Mouse (Mus musculus): Measurements from ENCODE around the gene Obox1. TPM values are rescaled to one million over a fixed set of nuclear protein-coding genes. Genes with fewer than 3 reads are reported as not detected.
"Not testable (repeated sequence)": the region's sequence is repeated elsewhere in the genome, so short reads cannot be mapped to it uniquely, and the experiment has no call there.

Gene Obox1
- total RNA-seq (2021) = not detected

DNA sequence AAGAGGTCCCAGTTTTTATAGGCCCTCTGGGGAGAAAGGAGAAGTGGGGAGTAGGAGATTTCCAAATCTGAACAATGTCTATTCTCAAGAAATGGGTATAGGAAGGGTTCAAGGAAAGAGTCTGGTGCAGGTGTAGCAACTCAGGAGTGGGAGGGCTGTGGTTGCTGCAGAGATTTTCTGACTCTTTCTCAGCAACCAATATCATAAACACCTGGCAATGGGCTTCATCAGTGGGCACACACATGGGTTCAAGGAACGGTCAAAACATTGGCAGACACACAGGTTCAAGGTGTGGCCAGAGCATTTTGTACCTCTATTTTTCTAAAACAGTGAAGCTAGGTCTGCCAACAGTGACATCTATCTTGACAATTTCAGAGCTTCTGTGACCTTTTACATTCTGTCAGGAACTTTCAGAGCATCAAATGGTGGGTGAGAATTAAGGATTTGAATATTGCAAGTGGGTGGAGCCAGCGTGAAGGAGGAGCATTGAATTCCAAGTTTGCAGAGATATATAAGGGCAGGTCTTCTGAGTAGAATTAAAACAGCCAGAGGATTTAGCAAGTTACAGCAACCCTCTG lies at the start of gene Obox1, which contains the start of gene Obox2:
Obox1 (plus strand) TSS at position 528 of the 578 bp plus-strand sequence.
Obox2 (plus strand) TSS at position 301 of the 578 bp plus-strand sequence.
- DNase-seq; intact Hi-C loops (cut with DNase I): not testable (repeated sequence)

DNA sequence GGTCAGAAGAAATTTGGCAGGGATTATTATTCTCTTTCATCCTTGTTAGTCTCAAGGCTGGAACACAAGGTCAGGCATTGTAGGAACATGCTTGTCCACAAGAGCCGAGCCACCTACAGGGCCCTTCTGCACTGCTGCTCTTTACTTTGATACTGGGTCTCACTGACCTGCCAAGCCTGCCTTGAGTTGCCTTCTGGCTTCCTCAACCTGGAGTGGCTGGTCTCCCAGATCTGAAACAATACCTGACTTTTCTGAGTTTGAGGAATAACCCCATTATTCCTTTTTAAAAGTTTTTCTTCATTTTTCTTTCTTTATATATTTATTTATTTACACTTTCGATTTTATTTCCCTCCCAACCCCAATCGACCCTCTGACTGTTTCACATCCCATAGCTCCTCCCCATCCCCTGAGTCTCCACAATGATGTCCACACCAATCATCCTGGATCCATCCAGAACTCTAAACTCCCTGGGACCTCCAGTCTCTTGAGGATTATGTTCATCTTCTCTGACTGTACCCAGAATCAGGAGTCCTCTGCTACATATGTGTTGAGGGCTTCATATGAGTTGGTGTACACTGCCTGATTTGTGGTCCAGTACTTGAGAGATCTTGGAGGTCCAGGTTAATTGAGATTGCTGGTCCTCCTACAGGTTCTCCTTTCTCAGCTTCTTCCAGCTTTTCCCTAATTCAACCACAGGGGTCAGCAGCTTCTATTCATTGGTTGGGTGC lies 10.6 kb downstream of the Obox1 start:
- DNase-seq; intact Hi-C loops (cut with DNase I): not testable (repeated sequence)

DNA sequence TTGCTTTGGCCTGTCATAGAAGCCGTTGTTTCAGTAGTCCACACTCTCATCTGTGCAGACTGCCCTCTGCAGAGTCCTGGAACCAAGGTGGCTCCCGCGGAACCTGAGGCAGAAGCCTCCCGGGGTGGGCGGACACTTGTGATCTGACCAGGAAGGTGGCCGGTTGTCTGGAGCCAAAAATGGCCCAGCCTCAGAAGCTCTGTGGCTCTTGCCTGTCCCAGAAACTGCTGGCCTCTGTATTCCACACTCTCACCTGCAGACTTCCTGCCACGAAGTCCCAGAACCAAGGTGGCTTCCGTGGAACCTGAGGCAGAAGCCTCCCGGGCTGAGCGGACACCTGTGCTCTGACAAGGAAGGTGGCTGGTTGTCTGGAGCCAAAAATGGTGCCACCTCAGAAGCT lies 18.1 kb downstream of the Obox1 start:
- intact Hi-C loops (cut with DNase I); DNase-seq: not testable (repeated sequence)

DNA sequence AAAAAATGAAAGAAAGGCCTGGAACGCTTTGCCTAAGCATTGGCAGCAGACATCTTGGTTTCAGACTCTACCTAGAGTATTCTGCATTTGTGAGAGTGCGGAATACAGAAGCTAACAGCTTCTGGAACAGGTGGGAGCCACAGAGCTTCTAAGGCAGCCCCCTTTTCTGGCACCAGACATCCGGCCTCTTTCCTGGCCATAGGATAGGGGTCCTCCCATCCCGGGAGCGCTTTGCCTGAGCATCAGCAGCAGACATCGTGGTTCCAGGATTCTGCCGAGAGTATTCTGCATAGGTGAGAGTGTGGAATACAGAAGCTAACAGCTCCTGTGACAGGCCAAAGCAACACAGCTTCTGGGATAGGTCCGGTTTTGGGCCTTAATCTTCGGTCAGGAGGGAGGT lies 29.3 kb downstream of the Obox1 start:
- DNase-seq; intact Hi-C loops (cut with DNase I): not testable (repeated sequence)

DNA sequence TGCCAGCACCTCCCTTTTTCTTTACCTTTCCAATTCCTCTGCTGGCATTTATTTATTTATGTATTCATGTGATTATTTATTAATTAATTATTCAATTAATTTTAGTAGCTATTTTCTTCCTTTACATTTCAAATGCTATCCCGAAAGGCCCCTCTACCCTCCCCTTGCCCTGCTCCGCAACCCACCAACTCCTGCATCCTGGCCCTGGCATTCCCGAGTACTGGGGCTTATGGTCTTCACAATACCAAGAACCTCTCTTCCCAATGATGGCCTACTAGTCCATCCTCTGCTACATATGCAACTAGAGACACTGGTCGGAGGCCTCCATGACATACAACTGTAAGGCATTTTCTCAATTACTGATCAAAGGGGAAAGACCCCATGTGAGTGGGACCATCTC lies 36.8 kb downstream of the Obox1 start:
- intact Hi-C loops (cut with DNase I); DNase-seq: not testable (repeated sequence)

DNA sequence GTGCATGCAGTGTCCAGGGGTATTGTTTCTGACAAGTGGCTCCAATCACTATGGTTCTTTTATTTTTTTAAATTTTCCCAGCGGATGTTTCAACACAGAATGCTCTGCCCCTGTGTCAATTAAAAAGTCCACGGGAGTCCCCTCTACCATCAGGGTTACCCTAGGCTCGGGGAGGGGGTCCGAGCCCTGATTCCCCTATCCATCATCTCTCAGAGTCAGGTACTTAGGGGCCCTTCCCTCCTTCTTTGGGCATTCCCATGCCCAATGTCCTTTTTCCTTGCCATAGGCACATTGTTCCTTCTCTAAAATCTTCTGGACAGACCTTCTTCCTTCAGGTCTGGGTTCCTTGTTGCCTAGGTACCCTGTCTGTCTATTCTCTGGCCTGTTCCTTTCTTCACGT lies 120.7 kb downstream of the Obox1 start:
- DNase-seq; intact Hi-C loops (cut with DNase I): not testable (repeated sequence)

Other genes with a start within 250 kb of the Obox1 start
- gene Obox2, start 227 bp upstream of the Obox1 start, total RNA-seq (2021) = not detected